Comparison of ENCODE assay signal across 8 mouse cellular contexts in the genomic region with DNA sequence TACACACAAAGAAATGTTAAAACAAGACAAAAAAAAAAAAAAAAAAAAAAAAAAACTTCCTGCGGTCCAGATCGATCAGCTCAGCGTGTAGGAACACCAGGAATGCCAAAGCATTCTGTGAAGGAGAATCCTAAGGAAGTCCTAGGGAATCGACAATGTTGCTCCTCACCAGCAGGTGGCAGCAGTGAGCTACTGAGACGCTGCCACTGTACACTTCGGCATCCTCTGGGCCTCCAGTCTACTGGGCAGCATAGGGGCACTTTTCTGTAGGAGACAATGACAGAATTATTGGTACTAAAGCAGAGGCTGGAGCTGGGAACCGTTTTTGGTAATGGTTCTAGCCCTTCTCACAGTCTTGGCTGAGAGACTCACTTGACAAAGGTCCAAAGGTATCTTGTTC. TPM values are rescaled to one million over a fixed set of nuclear protein-coding genes. Genes with fewer than 3 reads are reported as not detected.
A peak's percentile ranks its signal among the peaks of the same experiment; 100 is the strongest.
DNase-seq lines count a peak whose midpoint lies in the region; ATAC-seq and TF ChIP-seq lines count a peak whose summit lies in the region.

No protein-coding gene starts in this region.

- ATAC-seq in activated CD4-positive, CD25-positive, alpha-beta regulatory T cell, adult 4 months: peak; percentile 28
- peak; percentile 81 for ATAC-seq in hindbrain, postnatal 0 days

- no peak overlapping the region for H3K27ac ChIP-seq in cortical plate, adult 2 months (ENCODE audit: insufficient read depth, low read length)
- no peak overlapping the region for H3K27ac ChIP-seq in hindbrain, postnatal 0 days

- under 1% methylated on average over 7 of the region's 7 CpGs for WGBS in hindbrain, postnatal 0 days

- H3K36me3 ChIP-seq in hindbrain, postnatal 0 days (ENCODE audit: insufficient read depth, low read length): no peaks in the 10 kb centered on the region

- H3K4me3 ChIP-seq in cortical plate, adult 2 months (ENCODE audit: insufficient read depth, low read length): no peak overlapping the region
- H3K4me3 ChIP-seq in hindbrain, postnatal 0 days (ENCODE audit: low read length): no peak overlapping the region

- TF ChIP-seq POLR2A in cortical plate, adult 2 months (IDR thresholded peaks at IDR 0.05; ENCODE audit: extremely low read depth, insufficient read depth, low read length): no peak

- no peaks in the 10 kb centered on the region for H3K9me3 ChIP-seq in hindbrain, postnatal 0 days (ENCODE audit: low read length)

- no peak overlapping the region for H3K9ac ChIP-seq in hindbrain, postnatal 0 days (replicated peaks; ENCODE audit: low read length)

- no peaks in the 10 kb centered on the region for H3K27me3 ChIP-seq in hindbrain, postnatal 0 days (ENCODE audit: insufficient read depth, low read length)

- peak; percentile 97 for TF ChIP-seq CTCF in cortical plate, adult 2 months (IDR thresholded peaks at IDR 0.05; ENCODE audit: extremely low read depth, insufficient read depth, low read length)
- TF ChIP-seq CTCF in hindbrain, postnatal 0 days (IDR thresholded peaks at IDR 0.05; ENCODE audit: low read depth): peak; percentile 97

- H3K4me1 ChIP-seq in cortical plate, adult 2 months (ENCODE audit: control insufficient read depth, insufficient read depth, low read length): no peaks in the 10 kb centered on the region
- H3K4me1 ChIP-seq in hindbrain, postnatal 0 days (ENCODE audit: insufficient read depth, low read length): 0 out of 2 replicates have a peak, but pooled peaks cover 6% of the 10 kb centered on the region

- no peak overlapping the region for H3K4me2 ChIP-seq in hindbrain, postnatal 0 days (ENCODE audit: low read depth, low read length)

- DNase-seq in gastrocnemius, postnatal 10 days: peak; percentile 90
- DNase-seq in hindbrain, postnatal 0 days (ENCODE audit: low spot score): peak; percentile 93
- DNase-seq in left cerebral cortex, adult 18-20 months (ENCODE audit: low spot score in 2 of 2): peak; percentile 85 to 88
- peak; percentile 84 to 89 for DNase-seq in lung, postnatal 4 days
- DNase-seq in right cerebral cortex, adult 18-20 months: peak; percentile 79
- DNase-seq in urinary bladder, adult 2 months (ENCODE audit: low spot score): peak; percentile 73

RNA-seq across cellular contexts. Expression of a gene that starts 14.6 kb away (rescaled TPM):
- not detected for polyA plus RNA-seq in activated CD4-positive, CD25-positive, alpha-beta regulatory T cell, adult 4 months (2017; shearing (Covaris generic))
- 1.6 and 2.3 TPM in 2 replicates for polyA plus RNA-seq in cortical plate, adult 2 months (2012; rRNA removed)
- 1 to 10 TPM in 1 of 2 experiments, under 1 TPM in 1; 0.14 to 7.4 TPM for total RNA-seq in gastrocnemius, postnatal 10 days (2021)
- 0.11 and 0.31 TPM in 2 replicates for total RNA-seq in hindbrain, postnatal 0 days (2014; rRNA removed)
- polyA plus RNA-seq in hindbrain, postnatal 0 days (2015; fragmentation: Nextera tagmentation; extraction: Ambion mirVana): 0.38 and 0.40 TPM in 2 replicates
- total RNA-seq in left cerebral cortex, adult 18-20 months (2021): under 1 TPM; 0.44 to 0.68 TPM
- polyA plus RNA-seq in urinary bladder, adult 2 months (2012; rRNA removed): 0.15 and 0.21 TPM in 2 replicates

RNA-seq across cellular contexts. Expression of a gene that starts 24.4 kb away (rescaled TPM):
- polyA plus RNA-seq in activated CD4-positive, CD25-positive, alpha-beta regulatory T cell, adult 4 months (2017; shearing (Covaris generic)): 10 to 100 TPM; 20.6 to 21.6 TPM
- 10.3 and 10.5 TPM in 2 replicates for polyA plus RNA-seq in cortical plate, adult 2 months (2012; rRNA removed)
- 10 to 100 TPM; 32.9 to 43.2 TPM for total RNA-seq in gastrocnemius, postnatal 10 days (2021)
- 24.7 and 26.0 TPM in 2 replicates for total RNA-seq in hindbrain, postnatal 0 days (2014; rRNA removed)
- 3.0 and 3.5 TPM in 2 replicates for polyA plus RNA-seq in hindbrain, postnatal 0 days (2015; fragmentation: Nextera tagmentation; extraction: Ambion mirVana)
- 10 to 100 TPM; 23.8 to 32.2 TPM for total RNA-seq in left cerebral cortex, adult 18-20 months (2021)
- 19.1 and 24.2 TPM in 2 replicates for polyA plus RNA-seq in urinary bladder, adult 2 months (2012; rRNA removed)

RNA-seq across cellular contexts. Expression of a gene that starts 31.0 kb away (rescaled TPM):
- polyA plus RNA-seq in activated CD4-positive, CD25-positive, alpha-beta regulatory T cell, adult 4 months (2017; shearing (Covaris generic)): 10 to 100 TPM; 45.7 to 48.7 TPM
- 20.2 and 23.2 TPM in 2 replicates for polyA plus RNA-seq in cortical plate, adult 2 months (2012; rRNA removed)
- total RNA-seq in gastrocnemius, postnatal 10 days (2021): 10 to 100 TPM in 1 of 2 experiments, 1 to 10 TPM in 1; 7.8 to 11.1 TPM
- total RNA-seq in hindbrain, postnatal 0 days (2014; rRNA removed): 19.4 and 25.4 TPM in 2 replicates
- polyA plus RNA-seq in hindbrain, postnatal 0 days (2015; fragmentation: Nextera tagmentation; extraction: Ambion mirVana): 31.4 and 36.4 TPM in 2 replicates
- 10 to 100 TPM; 15.5 to 18.3 TPM for total RNA-seq in left cerebral cortex, adult 18-20 months (2021)
- polyA plus RNA-seq in urinary bladder, adult 2 months (2012; rRNA removed): 19.1 and 21.4 TPM in 2 replicates

RNA-seq across cellular contexts. Expression of a gene that starts 50.1 kb away (rescaled TPM):
- polyA plus RNA-seq in activated CD4-positive, CD25-positive, alpha-beta regulatory T cell, adult 4 months (2017; shearing (Covaris generic)): 100 to 1,000 TPM; 109 to 120 TPM
- polyA plus RNA-seq in cortical plate, adult 2 months (2012; rRNA removed): 87.0 and 92.7 TPM in 2 replicates
- total RNA-seq in gastrocnemius, postnatal 10 days (2021): 10 to 100 TPM; 18.7 to 20.8 TPM
- 56.5 and 58.0 TPM in 2 replicates for total RNA-seq in hindbrain, postnatal 0 days (2014; rRNA removed)
- polyA plus RNA-seq in hindbrain, postnatal 0 days (2015; fragmentation: Nextera tagmentation; extraction: Ambion mirVana): 78.8 and 79.8 TPM in 2 replicates
- total RNA-seq in left cerebral cortex, adult 18-20 months (2021): 10 to 100 TPM; 55.5 to 61.0 TPM
- polyA plus RNA-seq in urinary bladder, adult 2 months (2012; rRNA removed): 54.1 and 59.1 TPM in 2 replicates

RNA-seq across cellular contexts. Expression of a gene that starts 55.7 kb away (rescaled TPM):
- polyA plus RNA-seq in activated CD4-positive, CD25-positive, alpha-beta regulatory T cell, adult 4 months (2017; shearing (Covaris generic)): 1,000 to 10,000 TPM; 1,328 to 1,584 TPM
- polyA plus RNA-seq in cortical plate, adult 2 months (2012; rRNA removed): 466 and 495 TPM in 2 replicates
- total RNA-seq in gastrocnemius, postnatal 10 days (2021): 100 to 1,000 TPM; 278 to 289 TPM
- total RNA-seq in hindbrain, postnatal 0 days (2014; rRNA removed): 119 and 139 TPM in 2 replicates
- 531 and 540 TPM in 2 replicates for polyA plus RNA-seq in hindbrain, postnatal 0 days (2015; fragmentation: Nextera tagmentation; extraction: Ambion mirVana)
- 100 to 1,000 TPM; 467 to 479 TPM for total RNA-seq in left cerebral cortex, adult 18-20 months (2021)
- 396 and 519 TPM in 2 replicates for polyA plus RNA-seq in urinary bladder, adult 2 months (2012; rRNA removed)
